Mouse (Mus musculus): ENCODE results near the gene Tmem140. TPM values are rescaled to one million over a fixed set of nuclear protein-coding genes. Genes with fewer than 3 reads are reported as not detected.
A peak's percentile ranks its signal among the peaks of the same experiment; 100 is the strongest.

The Tmem140 gene
- polyA plus RNA-seq, 3 experiments from 2014 or later = 16.8 to 30.9 (median 17.3) TPM

GRCm38 (mm10) chr6:34875966-34876834, 13.3 kb downstream of the Tmem140 start:
- no peak for ATAC-seq

GRCm38 (mm10) chr6:34876835-34877156, 13.8 kb downstream of the Tmem140 start:
- ATAC-seq = no peak

DNA sequence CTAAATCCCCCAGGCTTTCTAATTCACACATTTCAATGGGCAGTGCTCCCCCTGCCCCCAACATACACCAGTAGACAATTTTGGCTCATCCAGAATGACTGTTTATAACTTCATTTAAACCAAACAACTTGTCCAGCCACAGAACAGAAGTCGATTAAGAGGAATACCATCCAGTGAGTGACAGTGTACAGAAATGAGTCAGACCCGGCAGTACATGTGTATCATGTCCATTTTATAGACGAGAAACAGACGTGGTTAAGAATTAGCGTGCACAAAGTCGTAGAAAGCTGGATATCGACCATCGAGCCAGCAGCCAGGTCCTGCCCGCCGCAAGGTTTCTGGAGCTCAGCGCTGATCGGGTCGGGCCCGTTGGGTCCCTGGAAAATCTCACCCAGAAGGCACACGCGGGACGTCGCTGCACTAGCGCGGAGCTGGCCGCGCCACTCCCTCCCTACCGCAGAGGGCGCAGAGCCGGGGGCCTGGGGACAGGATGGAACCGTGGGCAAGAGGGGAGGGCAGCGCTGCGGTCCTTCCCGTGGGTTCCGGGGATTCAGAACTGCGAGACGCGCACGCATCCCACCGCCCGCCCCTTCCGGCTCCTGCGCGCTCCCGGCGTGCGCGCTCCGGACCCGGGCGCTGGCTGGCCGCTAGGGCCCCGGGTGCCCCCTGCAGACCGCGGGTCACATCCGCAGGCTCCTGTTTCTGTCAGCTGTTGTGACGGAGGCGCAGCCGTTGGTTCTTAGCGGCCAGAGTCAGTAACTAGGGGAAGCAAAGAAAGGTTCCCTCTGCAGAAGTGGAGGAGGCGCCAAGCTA, 14.8 kb downstream of the Tmem140 start, which contains the start of gene Cyren:
TSS of gene Cyren (minus strand) at position 552 of the 813 bp plus-strand sequence.
- ATAC-seq = peak; percentile 90

- no peak for ATAC-seq
These were observed 16.3 kb downstream of the Tmem140 start for GRCm38 (mm10) chr6:34879101-34879740.

DNA sequence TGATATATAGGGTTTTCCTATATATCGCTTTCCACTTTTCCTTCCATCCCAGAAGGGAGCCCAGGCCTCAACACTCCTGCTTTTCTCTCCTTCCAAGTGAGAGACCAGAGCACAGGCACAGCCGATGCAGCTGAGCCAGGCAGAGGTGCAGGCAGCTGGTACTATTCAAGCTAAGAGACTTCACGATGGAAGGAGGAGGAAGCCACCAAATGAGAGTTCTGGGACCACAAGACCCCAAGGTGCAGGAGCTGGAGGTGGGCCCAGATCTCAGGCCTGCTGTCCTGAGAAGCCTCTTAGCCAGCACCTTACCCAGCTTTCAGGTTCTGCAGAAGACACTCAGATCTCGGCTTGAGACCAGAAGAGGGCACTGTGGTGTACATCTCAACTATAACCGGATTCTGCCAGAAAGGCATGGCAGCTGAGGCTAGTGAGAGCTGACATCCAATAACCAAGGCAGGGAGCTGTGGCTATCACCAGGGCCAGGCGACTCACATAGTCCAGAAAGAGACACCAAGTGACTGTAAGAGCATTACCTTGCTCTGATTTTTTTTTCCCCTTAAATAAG, 17.0 kb downstream of the Tmem140 start:
- no peak for ATAC-seq

- ATAC-seq = no peak
These were observed 21.8 kb downstream of the Tmem140 start for GRCm38 (mm10) chr6:34884724-34885123.

- no peak for ATAC-seq
These were observed 24.3 kb downstream of the Tmem140 start for GRCm38 (mm10) chr6:34887131-34887850.

- ATAC-seq = no peak
These were observed 26.2 kb downstream of the Tmem140 start for GRCm38 (mm10) chr6:34889185-34889584.

DNA sequence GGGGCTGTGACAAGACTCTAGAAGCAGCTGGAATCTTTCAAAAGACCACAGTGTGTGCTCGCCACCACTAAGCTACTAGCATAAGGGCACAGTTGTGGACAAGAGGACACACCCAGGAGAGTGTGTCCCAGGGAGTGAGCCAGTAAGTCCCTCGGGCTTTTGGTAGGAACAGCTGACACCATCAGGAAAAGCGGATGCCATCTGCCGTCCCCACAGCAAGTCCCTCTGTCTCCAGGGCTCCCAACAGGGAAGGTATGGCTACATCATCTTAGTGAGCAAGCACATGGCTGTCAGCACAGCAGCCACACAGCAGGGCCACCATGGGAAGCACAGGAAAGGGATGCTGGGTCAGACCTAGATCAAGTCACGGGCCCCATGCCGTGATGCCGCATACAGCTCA, 32.6 kb downstream of the Tmem140 start:
- no peak for ATAC-seq

- no peak for ATAC-seq
These were observed 33.3 kb downstream of the Tmem140 start for GRCm38 (mm10) chr6:34896168-34896780.

- ATAC-seq = no peak
These were observed 36.2 kb downstream of the Tmem140 start for GRCm38 (mm10) chr6:34899127-34899526.

- ATAC-seq = no peak
These were observed 38.0 kb downstream of the Tmem140 start for GRCm38 (mm10) chr6:34900990-34901389.

DNA sequence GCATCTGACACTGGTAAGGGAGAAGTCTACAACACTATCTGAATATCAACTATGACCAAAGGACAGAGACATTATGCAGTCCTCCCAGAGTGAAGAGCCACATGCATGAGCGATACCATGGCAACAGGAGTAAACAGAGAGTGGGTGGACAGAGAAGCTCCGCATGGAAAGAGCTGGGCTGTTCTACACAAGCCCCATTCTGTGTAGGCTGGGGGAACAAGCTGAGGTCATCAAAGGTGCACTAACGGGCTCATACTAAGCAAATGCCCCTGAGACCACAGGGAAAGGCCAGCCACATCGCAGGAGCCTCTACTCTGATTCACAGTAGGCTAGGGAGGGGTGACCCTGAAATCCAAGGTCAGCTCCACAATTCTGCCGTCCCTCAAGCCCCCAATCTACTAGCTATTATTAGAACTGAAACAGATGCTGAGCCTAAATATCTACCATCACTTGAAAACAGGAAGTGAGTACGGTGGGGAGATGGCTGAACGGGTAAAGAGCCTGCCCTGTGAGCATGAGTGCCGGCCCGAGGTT, 39.0 kb downstream of the Tmem140 start:
- ATAC-seq = peak; percentile 72

DNA sequence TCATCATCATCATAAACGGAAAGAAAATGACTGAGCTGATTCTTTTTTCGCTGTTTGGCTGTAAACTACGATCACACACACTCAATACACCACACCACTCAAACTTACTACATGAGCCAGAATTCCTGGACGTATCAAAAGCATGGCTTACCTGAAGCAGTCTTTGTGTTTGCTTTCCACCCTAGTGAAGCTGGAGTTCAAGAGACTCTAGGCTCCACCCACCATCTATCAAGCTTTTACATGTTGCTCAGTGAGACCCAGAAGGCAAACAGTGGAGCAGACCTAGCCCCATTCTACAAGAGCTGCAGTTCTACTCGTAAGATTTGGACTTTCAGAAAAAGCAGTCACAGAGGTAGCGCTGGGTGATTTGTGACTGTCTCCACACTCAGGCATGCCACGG, 39.6 kb downstream of the Tmem140 start:
- ATAC-seq = no peak

GRCm38 (mm10) chr6:34903441-34903840, 40.5 kb downstream of the Tmem140 start:
- no peak for ATAC-seq

GRCm38 (mm10) chr6:34903851-34904250, 40.9 kb downstream of the Tmem140 start:
- no peak for ATAC-seq

DNA sequence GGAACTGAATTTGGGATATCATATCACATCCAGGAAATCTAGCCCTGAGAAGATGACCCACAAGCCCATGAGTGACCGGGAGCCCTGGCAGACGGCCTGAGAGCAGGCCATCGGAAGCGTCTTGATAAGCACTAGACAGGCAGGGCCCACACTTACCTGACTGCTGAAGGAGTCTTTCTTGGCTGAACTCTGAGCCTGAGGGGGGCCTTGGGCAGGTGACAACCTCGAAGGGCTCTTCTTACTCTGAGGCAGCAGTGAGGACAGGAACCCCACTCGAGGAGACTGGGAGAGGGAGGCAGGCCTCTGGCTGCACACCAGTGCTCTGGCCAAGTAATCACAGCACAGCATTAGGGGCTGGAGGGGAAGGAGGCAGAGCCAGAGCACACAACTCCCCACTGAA, 41.4 kb downstream of the Tmem140 start:
- no peak for ATAC-seq

GRCm38 (mm10) chr6:34906125-34906524, 43.2 kb downstream of the Tmem140 start:
- ATAC-seq = no peak

GRCm38 (mm10) chr6:34906661-34907060, 43.7 kb downstream of the Tmem140 start:
- no peak for ATAC-seq

DNA sequence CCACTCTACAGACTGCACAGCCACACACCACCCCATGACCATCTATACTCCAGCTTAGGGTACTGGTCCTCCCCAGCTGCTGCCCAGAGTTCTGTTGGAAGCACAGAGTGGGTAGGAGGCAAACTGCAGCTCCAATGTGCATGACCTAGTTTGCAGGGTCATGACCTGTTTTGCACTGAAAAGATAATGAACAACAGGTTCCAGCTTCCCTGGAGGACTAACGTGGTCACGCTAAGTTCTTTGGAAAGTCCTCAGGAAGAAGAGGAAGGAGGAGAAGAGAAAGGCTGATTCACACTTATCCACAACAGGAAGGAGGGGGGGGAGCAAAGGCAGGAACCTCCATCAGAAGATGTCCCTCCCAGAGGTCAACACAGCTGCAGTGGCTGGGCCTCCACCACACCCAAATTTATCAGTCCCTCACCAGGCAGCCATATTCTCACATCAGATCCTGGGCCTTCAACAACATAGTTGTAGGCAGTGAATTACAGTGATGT, 44.2 kb downstream of the Tmem140 start:
- no peak for ATAC-seq

DNA sequence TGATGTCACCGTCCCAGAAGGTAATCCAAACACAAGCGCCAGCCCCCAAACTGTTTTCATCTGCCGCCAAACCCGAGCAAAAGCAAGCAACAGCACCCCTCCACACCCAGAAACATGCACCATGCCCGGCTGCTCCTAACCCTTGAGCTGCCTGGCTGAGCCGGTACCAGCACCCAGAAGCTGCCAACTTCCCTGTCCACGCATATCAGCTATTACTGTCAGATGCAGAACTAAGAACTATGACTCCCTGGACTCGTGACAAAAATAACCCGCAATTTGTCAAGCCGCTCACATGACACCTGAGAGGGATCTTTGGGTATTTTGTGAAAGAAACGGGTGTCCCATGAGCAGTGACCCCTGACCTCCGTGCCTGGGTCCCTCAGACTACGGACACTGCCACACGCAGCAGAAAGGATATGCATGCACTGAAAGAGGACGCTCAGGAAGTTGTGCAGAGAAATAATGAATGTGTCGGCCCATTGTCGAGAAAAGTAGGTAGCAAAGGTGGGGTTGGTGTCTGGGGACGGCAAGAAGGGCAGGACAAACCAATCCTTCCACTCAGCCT, 44.8 kb downstream of the Tmem140 start:
- no peak for ATAC-seq
